Mouse (Mus musculus): ENCODE results near the gene Prm1. TPM values are rescaled to one million over a fixed set of nuclear protein-coding genes. Genes with fewer than 3 reads are reported as not detected.
A peak's percentile ranks its signal among the peaks of the same experiment; 100 is the strongest.

The Prm1 gene
- polyA plus RNA-seq, 1 experiment from 2014 or later: not detected

GRCm38 (mm10) chr16:10754521-10755296 lies 50.9 kb downstream of the Prm1 start:
- DNase-seq (ENCODE audit: low spot score): no peak
- Histone ChIP-seq H3K27ac (replicated peaks) (no peak overlapping the region), H3K9me3 (replicated peaks) (no peaks in the 10 kb centered on the region), H3K27me3 (ENCODE audit: low read depth, poor library complexity, severe bottlenecking) (no peaks in the 10 kb centered on the region), H3K36me3 (no peaks in the 10 kb centered on the region), H3K4me1 (no peaks in the 10 kb centered on the region), H3K4me3 (no peak overlapping the region)
- WGBS: 93% methylated on average over 3 of the region's 3 CpGs

GRCm38 (mm10) chr16:10749824-10750223 lies 55.8 kb downstream of the Prm1 start:
- 78% methylated on average over 7 of the region's 7 CpGs for WGBS
- no peak for DNase-seq (ENCODE audit: low spot score)

GRCm38 (mm10) chr16:10749226-10749625 lies 56.4 kb downstream of the Prm1 start:
- H3K27ac ChIP-seq (replicated peaks): peak overlapping the region; percentile 30; the same call in 1 of the 2 replicates
- H3K36me3 ChIP-seq: no peaks in the 10 kb centered on the region
- no peak for DNase-seq (ENCODE audit: low spot score)
- H3K27me3 ChIP-seq (ENCODE audit: low read depth, poor library complexity, severe bottlenecking): no peaks in the 10 kb centered on the region
- no peak overlapping the region for H3K4me3 ChIP-seq
- H3K4me1 ChIP-seq: 0 out of 2 replicates have a peak, but pooled peaks cover under 1% of the 10 kb centered on the region
- WGBS: 77% methylated on average over 7 of the region's 7 CpGs
- H3K9me3 ChIP-seq (replicated peaks): no peaks in the 10 kb centered on the region

More at GRCm38 (mm10) chr16:10749824-10750223, 55.8 kb downstream of the Prm1 start:
- H3K27ac ChIP-seq (replicated peaks): no peak overlapping the region
- H3K36me3 ChIP-seq: no peaks in the 10 kb centered on the region
- H3K27me3 ChIP-seq (ENCODE audit: low read depth, poor library complexity, severe bottlenecking): no peaks in the 10 kb centered on the region
- no peaks in the 10 kb centered on the region for H3K9me3 ChIP-seq (replicated peaks)
- no peak overlapping the region for H3K4me3 ChIP-seq
- no peaks in the 10 kb centered on the region for H3K4me1 ChIP-seq

Other genes starting within 250 kb of the Prm1 start
- 2.4 and 2.7 TPM in 2 replicates for gene Socs1, start 20.3 kb downstream of the Prm1 start, polyA plus RNA-seq (2016; fragmentation: Nextera tagmentation; extraction: Ambion mirVana)
- gene Tnp2, start 17.2 kb downstream of the Prm1 start, polyA plus RNA-seq (2016; fragmentation: Nextera tagmentation; extraction: Ambion mirVana): not detected in 2 replicates
- gene Prm3, start 14.9 kb downstream of the Prm1 start, polyA plus RNA-seq (2016; fragmentation: Nextera tagmentation; extraction: Ambion mirVana): not detected in 2 replicates
- gene Prm2, start 9.7 kb downstream of the Prm1 start, polyA plus RNA-seq (2016; fragmentation: Nextera tagmentation; extraction: Ambion mirVana): not detected in 2 replicates
- gene Gm11172, start 7.1 kb upstream of the Prm1 start, polyA plus RNA-seq (2016; fragmentation: Nextera tagmentation; extraction: Ambion mirVana): not detected in 2 replicates
- 3.7 and 4.5 TPM in 2 replicates for gene Rmi2, start 29.2 kb upstream of the Prm1 start, polyA plus RNA-seq (2016; fragmentation: Nextera tagmentation; extraction: Ambion mirVana)